Mouse (Mus musculus) embryo, embryonic 10 days (tissue): ENCODE data around the gene Hapln2.

Experiments used
- DNase-seq: peaks from one replicate; pipeline ENCODE4 v3.0.0-alpha.2; 2015; ENCODE audit warnings: low spot score

The Hapln2 gene

GRCm38 (mm10) chr3:87981214-87981760 is 46.1 kb downstream of the Hapln2 start:
- DNase-seq: no peak

DNA sequence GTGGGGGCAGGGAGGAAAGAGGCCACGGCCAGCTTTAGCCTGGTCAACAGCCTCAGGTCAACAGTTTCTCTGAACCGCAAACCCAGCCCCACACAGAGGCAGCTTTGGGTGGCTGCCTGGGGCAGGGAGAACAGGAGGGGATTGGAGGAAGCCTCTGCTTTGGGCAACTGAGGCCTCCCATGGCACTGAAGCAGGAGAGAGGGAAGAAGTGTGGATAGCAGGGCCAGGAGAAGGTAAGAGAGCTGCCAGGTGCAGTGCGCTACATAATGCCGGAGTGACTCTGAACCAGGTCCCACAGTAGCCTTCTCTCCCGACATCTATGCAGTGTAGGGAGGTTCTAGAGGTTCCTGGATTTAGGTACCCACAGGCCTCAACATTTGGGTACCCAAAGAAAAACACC is 46.7 kb downstream of the Hapln2 start:
- no peak for DNase-seq

GRCm38 (mm10) chr3:87980085-87980484 is 47.3 kb downstream of the Hapln2 start:
- DNase-seq: no peak

- DNase-seq: no peak
Observed at GRCm38 (mm10) chr3:87979493-87979892, 47.9 kb downstream of the Hapln2 start.

DNA sequence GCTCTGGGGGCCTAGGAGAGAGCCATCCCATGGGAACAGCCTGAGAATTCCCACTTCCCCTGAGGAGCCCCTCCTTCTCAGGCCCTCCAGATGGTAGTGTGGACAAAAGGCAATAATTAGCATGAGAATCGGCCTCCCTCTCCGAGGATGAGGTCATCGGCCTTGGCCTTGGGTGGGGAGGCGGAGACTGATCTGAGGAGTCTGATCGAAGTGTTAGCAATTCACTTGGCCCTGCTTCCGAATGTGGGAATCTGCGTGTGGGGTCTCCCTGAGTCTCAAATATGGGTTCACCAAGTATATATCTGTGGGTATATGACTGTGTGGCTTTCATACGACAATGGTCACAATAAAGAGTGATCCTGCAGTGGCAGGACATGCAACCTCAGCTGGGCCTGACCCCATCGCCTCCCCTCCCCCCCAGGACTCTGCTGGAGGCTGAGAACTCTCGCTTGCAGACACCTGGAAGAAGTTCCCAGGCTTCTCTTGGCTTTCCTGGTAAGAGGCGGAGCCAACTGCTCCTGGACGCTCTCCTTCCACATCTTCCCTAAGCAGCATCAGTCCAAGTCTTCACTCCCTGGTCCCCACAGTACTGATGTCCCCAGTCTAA is 52.9 kb downstream of the Hapln2 start:
- DNase-seq: peak; percentile 92

DNA sequence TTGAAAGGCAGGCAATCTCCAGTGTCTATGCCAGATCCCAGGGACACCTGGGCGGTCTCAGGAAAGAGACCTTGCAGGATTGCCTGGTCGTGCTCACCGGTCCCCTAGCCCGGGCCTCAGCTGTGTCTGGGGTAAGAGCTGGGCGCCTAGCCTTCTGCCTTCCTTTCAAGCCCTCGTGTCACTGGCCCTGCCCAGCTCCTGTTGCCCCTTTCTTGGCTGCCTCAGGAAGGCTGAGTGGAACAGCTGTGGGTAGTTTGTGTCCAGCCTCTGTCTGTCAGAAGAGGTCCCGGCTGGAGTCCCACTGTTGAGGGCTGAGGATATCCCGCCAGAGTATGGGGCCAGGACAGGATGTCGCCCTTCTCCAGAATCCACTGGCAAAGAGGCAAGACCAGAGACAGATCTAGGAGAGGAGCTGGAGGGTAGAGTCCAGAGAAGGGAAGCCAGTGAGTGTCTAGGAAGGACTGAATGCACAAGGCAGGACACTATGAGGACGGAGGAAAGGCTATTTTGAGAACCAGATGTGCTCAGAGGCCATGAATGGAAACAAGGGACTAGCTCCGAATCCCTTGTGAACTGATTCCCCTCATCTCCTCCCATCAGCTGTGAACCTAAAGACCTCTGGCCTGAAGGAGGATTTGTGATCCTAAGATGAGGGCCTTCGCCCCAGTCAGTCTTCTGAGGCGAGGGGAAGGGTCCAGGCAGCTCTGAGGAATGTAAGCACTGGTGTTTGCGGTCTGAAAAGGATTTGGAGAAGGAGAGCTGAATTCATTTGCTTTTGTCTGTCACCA is 53.6 kb downstream of the Hapln2 start:
- no peak for DNase-seq

DNA sequence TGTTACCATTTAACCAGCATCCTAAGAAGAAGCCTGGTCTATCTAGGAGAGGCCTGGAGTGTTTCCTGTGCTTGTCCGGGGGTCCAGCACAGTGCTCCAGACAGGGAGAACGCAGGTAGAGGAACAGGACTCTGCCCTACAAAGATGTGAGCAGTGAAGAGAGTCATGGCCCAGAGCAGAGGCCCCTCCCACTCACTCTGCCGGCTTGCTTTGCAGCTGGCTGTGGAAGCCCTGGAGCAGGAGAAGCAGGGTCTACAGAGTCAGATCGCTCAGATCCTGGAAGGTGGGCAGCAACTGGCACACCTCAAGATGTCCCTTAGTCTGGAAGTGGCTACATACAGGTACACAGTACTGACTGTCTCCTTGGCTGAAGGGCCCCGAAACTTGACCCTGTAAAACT is 54.6 kb downstream of the Hapln2 start:
- DNase-seq: peak; percentile 59

GRCm38 (mm10) chr3:87972203-87972664 is 55.1 kb downstream of the Hapln2 start:
- DNase-seq: peak; percentile 64
